Mouse (Mus musculus): Measurements from ENCODE around the gene Ifi209. TPM values are rescaled to one million over a fixed set of nuclear protein-coding genes. Genes with fewer than 3 reads are reported as not detected.
"Not testable (repeated sequence)": the region's sequence is repeated elsewhere in the genome, so short reads cannot be mapped to it uniquely, and the experiment has no call there.

The Ifi209 gene
- polyA plus RNA-seq (2012; rRNA removed) (0.14 and 0.15 TPM in 2 replicates), polyA plus RNA-seq (2014; fragmentation: Nextera tagmentation; extraction: Ambion mirVana) (0.17 and 0.19 TPM in 2 replicates)

GRCm38 (mm10) chr1:173630622-173631021 is at the start of gene Ifi209:
Gene Ifi209 (plus strand): TSS chr1:173630917.
- H3K27me3 ChIP-seq (ENCODE audit: control insufficient read depth, insufficient read depth, low read length); ATAC-seq (ENCODE audit: low FRiP score, low read depth); DNase-seq (ENCODE audit: low spot score); H3K36me3 ChIP-seq (ENCODE audit: control insufficient read depth, insufficient read depth, low read length); H3K9ac ChIP-seq (ENCODE audit: low read depth, low read length, severe bottlenecking); H3K4me3 ChIP-seq (replicated peaks; ENCODE audit: low read length); H3K9me3 ChIP-seq (ENCODE audit: control insufficient read depth, low read length); H3K27ac ChIP-seq (replicated peaks; ENCODE audit: low read depth, low read length); H3K4me1 ChIP-seq (ENCODE audit: control insufficient read depth, insufficient read depth, low read length); H3K4me2 ChIP-seq (replicated peaks; ENCODE audit: low read depth, low read length, severe bottlenecking): not testable (repeated sequence)
- 89% methylated on average over 2 of the region's 2 CpGs for WGBS

DNA sequence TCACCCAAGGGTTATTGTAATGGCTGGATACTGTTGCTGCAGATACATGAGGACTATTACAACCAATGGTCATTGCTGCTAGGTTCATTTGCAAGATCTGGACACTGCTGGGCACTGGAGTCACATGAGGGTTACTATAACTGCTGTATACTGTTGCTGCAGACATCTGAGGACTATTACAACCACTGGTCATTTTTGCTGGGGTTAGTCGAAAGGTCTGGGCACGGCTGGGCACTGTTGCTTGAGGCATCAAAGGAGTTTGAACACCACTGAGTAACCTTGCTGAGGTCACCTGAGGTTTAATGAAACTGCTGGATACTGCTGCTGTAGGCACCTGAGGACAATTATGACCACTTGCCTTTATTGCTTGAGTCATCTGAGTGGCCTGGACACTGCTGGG is 41.0 kb upstream of the Ifi209 start:
- H3K4me3 ChIP-seq (replicated peaks; ENCODE audit: low read length); H3K27ac ChIP-seq (replicated peaks; ENCODE audit: low read depth, low read length); ATAC-seq (ENCODE audit: low FRiP score, low read depth); H3K4me2 ChIP-seq (replicated peaks; ENCODE audit: low read depth, low read length, severe bottlenecking); H3K36me3 ChIP-seq (ENCODE audit: control insufficient read depth, insufficient read depth, low read length); H3K9me3 ChIP-seq (ENCODE audit: control insufficient read depth, low read length); H3K27me3 ChIP-seq (ENCODE audit: control insufficient read depth, insufficient read depth, low read length); H3K4me1 ChIP-seq (ENCODE audit: control insufficient read depth, insufficient read depth, low read length); DNase-seq (ENCODE audit: low spot score); H3K9ac ChIP-seq (ENCODE audit: low read depth, low read length, severe bottlenecking): not testable (repeated sequence)
- WGBS = 77% methylated on average over 2 of the region's 2 CpGs

GRCm38 (mm10) chr1:173598838-173599494 is 31.8 kb upstream of the Ifi209 start, which contains the start of gene Ifi213:
Gene Ifi213 (minus strand): TSS chr1:173599274.
- not testable (repeated sequence) for ATAC-seq (ENCODE audit: low FRiP score, low read depth); H3K9me3 ChIP-seq (ENCODE audit: control insufficient read depth, low read length)
- WGBS = 76% methylated on average over 3 of the region's 3 CpGs

DNA sequence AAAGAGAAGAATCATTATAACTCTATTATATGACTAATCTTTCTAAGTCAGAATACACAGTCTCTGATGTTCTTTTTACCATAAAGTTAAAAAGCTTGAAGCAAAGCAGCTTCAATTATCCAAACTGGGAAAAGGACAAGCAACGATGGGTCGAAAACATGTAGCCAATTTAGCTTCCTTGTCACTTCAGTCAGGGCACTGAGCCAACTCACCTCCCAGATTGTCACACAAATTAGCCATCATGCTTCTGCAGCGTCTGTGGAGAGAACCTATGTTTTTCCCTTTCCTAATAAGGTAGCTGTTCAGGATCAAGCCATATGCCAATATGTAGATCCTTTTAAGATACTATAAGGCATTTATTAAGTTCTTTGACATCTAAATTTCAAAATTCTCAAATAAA is 20.4 kb upstream of the Ifi209 start:
- ATAC-seq (ENCODE audit: low FRiP score, low read depth) = not testable (repeated sequence)

More at GRCm38 (mm10) chr1:173598838-173599494, 31.8 kb upstream of the Ifi209 start, which contains the start of gene Ifi213:
- H3K4me1 ChIP-seq (ENCODE audit: control insufficient read depth, insufficient read depth, low read length); H3K36me3 ChIP-seq (ENCODE audit: control insufficient read depth, insufficient read depth, low read length); DNase-seq (ENCODE audit: low spot score); H3K27ac ChIP-seq (replicated peaks; ENCODE audit: low read depth, low read length); H3K4me3 ChIP-seq (replicated peaks; ENCODE audit: low read length); H3K9ac ChIP-seq (ENCODE audit: low read depth, low read length, severe bottlenecking); H3K27me3 ChIP-seq (ENCODE audit: control insufficient read depth, insufficient read depth, low read length); H3K4me2 ChIP-seq (replicated peaks; ENCODE audit: low read depth, low read length, severe bottlenecking): not testable (repeated sequence)

GRCm38 (mm10) chr1:173622216-173622615 is 8.5 kb upstream of the Ifi209 start:
- H3K36me3 ChIP-seq (ENCODE audit: control insufficient read depth, insufficient read depth, low read length); H3K4me2 ChIP-seq (replicated peaks; ENCODE audit: low read depth, low read length, severe bottlenecking); H3K9ac ChIP-seq (ENCODE audit: low read depth, low read length, severe bottlenecking); H3K27me3 ChIP-seq (ENCODE audit: control insufficient read depth, insufficient read depth, low read length); ATAC-seq (ENCODE audit: low FRiP score, low read depth); H3K4me1 ChIP-seq (ENCODE audit: control insufficient read depth, insufficient read depth, low read length); H3K4me3 ChIP-seq (replicated peaks; ENCODE audit: low read length); H3K27ac ChIP-seq (replicated peaks; ENCODE audit: low read depth, low read length); H3K9me3 ChIP-seq (ENCODE audit: control insufficient read depth, low read length); DNase-seq (ENCODE audit: low spot score): not testable (repeated sequence)
- 80% methylated on average over 2 of the region's 2 CpGs for WGBS

More for the DNA sequence above, 20.4 kb upstream of the Ifi209 start:
- not testable (repeated sequence) for H3K4me1 ChIP-seq (ENCODE audit: control insufficient read depth, insufficient read depth, low read length); H3K27ac ChIP-seq (replicated peaks; ENCODE audit: low read depth, low read length); DNase-seq (ENCODE audit: low spot score); H3K4me3 ChIP-seq (replicated peaks; ENCODE audit: low read length); H3K27me3 ChIP-seq (ENCODE audit: control insufficient read depth, insufficient read depth, low read length); H3K4me2 ChIP-seq (replicated peaks; ENCODE audit: low read depth, low read length, severe bottlenecking); H3K36me3 ChIP-seq (ENCODE audit: control insufficient read depth, insufficient read depth, low read length); H3K9me3 ChIP-seq (ENCODE audit: control insufficient read depth, low read length); H3K9ac ChIP-seq (ENCODE audit: low read depth, low read length, severe bottlenecking)
- 77% methylated on average over 3 of the region's 3 CpGs for WGBS

GRCm38 (mm10) chr1:173624052-173624451 is 6.7 kb upstream of the Ifi209 start:
- ATAC-seq (ENCODE audit: low FRiP score, low read depth) = no peak
- Histone ChIP-seq H3K4me1 (ENCODE audit: control insufficient read depth, insufficient read depth, low read length) (no peaks in the 10 kb centered on the region), H3K4me2 (replicated peaks; ENCODE audit: low read depth, low read length, severe bottlenecking) (no peak overlapping the region), H3K9ac (ENCODE audit: low read depth, low read length, severe bottlenecking) (no peak overlapping the region), H3K27ac (replicated peaks; ENCODE audit: low read depth, low read length) (no peak overlapping the region), H3K4me3 (replicated peaks; ENCODE audit: low read length) (no peak overlapping the region), H3K9me3 (ENCODE audit: control insufficient read depth, low read length) (no peaks in the 10 kb centered on the region), H3K27me3 (ENCODE audit: control insufficient read depth, insufficient read depth, low read length) (no peaks in the 10 kb centered on the region), H3K36me3 (ENCODE audit: control insufficient read depth, insufficient read depth, low read length) (no peaks in the 10 kb centered on the region)
- DNase-seq (ENCODE audit: low spot score) = no peak
- no peak for TF ChIP-seq POLR2A (IDR thresholded peaks at IDR 0.05; ENCODE audit: borderline replicate concordance, extremely low read depth, insufficient read depth, insufficient read length)
- 79% methylated on average over 2 of the region's 2 CpGs for WGBS

Measured in limb, embryonic 14.5 days (tissue).